Mouse (Mus musculus): ENCODE results near the gene Olfr275. TPM values are rescaled to one million over a fixed set of nuclear protein-coding genes. Genes with fewer than 3 reads are reported as not detected.

The Olfr275 gene
- polyA plus RNA-seq, 1 experiment from 2014 or later: not detected

DNA sequence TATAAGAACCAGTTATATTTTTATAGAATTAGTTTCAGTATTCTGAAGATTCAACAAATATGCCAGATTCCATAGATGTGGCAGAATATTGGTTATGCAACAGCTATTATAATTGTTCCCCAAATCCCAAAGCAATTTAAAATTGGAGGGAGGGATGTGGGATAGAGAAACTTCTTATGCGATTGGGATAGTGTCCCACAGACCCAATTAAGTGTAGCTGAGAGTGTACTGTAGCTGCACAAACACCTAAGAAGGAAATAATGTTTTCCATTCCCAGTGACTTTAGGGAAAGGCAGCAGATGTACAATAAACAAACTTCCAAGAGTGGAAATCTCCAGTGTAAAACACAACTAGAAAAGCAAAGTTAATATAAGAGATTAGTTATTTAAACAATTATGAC lies 44.7 kb downstream of the Olfr275 start, which contains the start of gene Olfr273:
Gene Olfr273 (minus strand): TSS at position 101 of the 400 bp plus-strand sequence.
- Histone ChIP-seq H3K27ac (replicated peaks; ENCODE audit: low read depth, low read length) (no peak within 1 kb of the TSS), H3K4me2 (ENCODE audit: low read depth, low read length) (no peak within 1 kb of the TSS), H3K9ac (ENCODE audit: low read depth, low read length) (no peak within 1 kb of the TSS), H3K27me3 (replicated peaks; ENCODE audit: control insufficient read depth, insufficient read depth, low read length) (no peaks in the 10 kb centered on the region), H3K4me1 (ENCODE audit: control insufficient read depth, insufficient read depth, low read length) (no peaks in the 10 kb centered on the region), H3K9me3 (ENCODE audit: control insufficient read depth, low read length) (no peaks in the 10 kb centered on the region), H3K4me3 (ENCODE audit: low read depth, low read length) (no peak within 1 kb of the TSS), H3K36me3 (ENCODE audit: control insufficient read depth, insufficient read depth, low read length) (no peaks in the 10 kb centered on the region)
- ATAC-seq (ENCODE audit: low read depth) (no peak), DNase-seq (ENCODE audit: low spot score) (no peak)
- 78% methylated on average over 1 of the region's 1 CpGs for WGBS

GRCm38 (mm10) chr4:52864156-52864555 lies 49.8 kb downstream of the Olfr275 start:
- no peaks in the 10 kb centered on the region for H3K4me1 ChIP-seq (ENCODE audit: control insufficient read depth, insufficient read depth, low read length)
- 90% methylated on average over 9 of the region's 9 CpGs for WGBS
- no peak overlapping the region for H3K4me3 ChIP-seq (ENCODE audit: low read depth, low read length)
- no peaks in the 10 kb centered on the region for H3K9me3 ChIP-seq (ENCODE audit: control insufficient read depth, low read length)
- DNase-seq (ENCODE audit: low spot score): no peak
- H3K9ac ChIP-seq (ENCODE audit: low read depth, low read length): no peak overlapping the region
- ATAC-seq (ENCODE audit: low read depth): no peak
- no peaks in the 10 kb centered on the region for H3K27me3 ChIP-seq (replicated peaks; ENCODE audit: control insufficient read depth, insufficient read depth, low read length)
- no peaks in the 10 kb centered on the region for H3K36me3 ChIP-seq (ENCODE audit: control insufficient read depth, insufficient read depth, low read length)
- H3K27ac ChIP-seq (replicated peaks; ENCODE audit: low read depth, low read length): no peak overlapping the region
- no peak overlapping the region for H3K4me2 ChIP-seq (ENCODE audit: low read depth, low read length)

Other genes with a start within 250 kb of the Olfr275 start
- gene Toporsl, start 218.3 kb upstream of the Olfr275 start, polyA plus RNA-seq (2014; fragmentation: Nextera tagmentation; extraction: Ambion mirVana): not detected in 2 replicates
- gene Olfr273, start 44.6 kb downstream of the Olfr275 start, polyA plus RNA-seq (2014; fragmentation: Nextera tagmentation; extraction: Ambion mirVana): not detected in 2 replicates
- not detected in 2 replicates for gene Olfr272, start 104.6 kb downstream of the Olfr275 start, polyA plus RNA-seq (2014; fragmentation: Nextera tagmentation; extraction: Ambion mirVana)
- not detected in 2 replicates for gene Olfr270, start 149.9 kb downstream of the Olfr275 start, polyA plus RNA-seq (2014; fragmentation: Nextera tagmentation; extraction: Ambion mirVana)
- 0.24 TPM in 1 of 2 replicates, not detected in the other for gene Nipsnap3a, start 174.7 kb downstream of the Olfr275 start, polyA plus RNA-seq (2014; fragmentation: Nextera tagmentation; extraction: Ambion mirVana)
- gene Nipsnap3b, start 197.3 kb downstream of the Olfr275 start, polyA plus RNA-seq (2014; fragmentation: Nextera tagmentation; extraction: Ambion mirVana): 59.4 and 70.2 TPM in 2 replicates

Measured in embryonic facial prominence, embryonic 14.5 days (tissue).